Mouse (Mus musculus) hindbrain, embryonic 12.5 days (tissue): ENCODE measurements around the gene Mcl1. TPM values are rescaled to one million over a fixed set of nuclear protein-coding genes. Genes with fewer than 3 reads are reported as not detected.
"Not testable (repeated sequence)": the region's sequence is repeated elsewhere in the genome, so short reads cannot be mapped to it uniquely, and the experiment has no call there.

Experiments used
- ATAC-seq: fragments of 200-750 bp; cut with Nextera tagmentation; 2 replicates; pipeline ENCODE4 v1.8.0; 2017; ENCODE audit warnings: moderate TSS enrichment; ENCODE audit not compliant: low FRiP score
- H3K27ac ChIP-seq: fragments of 300-500 bp; sonication (generic); 2 replicates; pipeline ENCODE4 v1.5.1; 2016; ENCODE audit warnings: mild to moderate bottlenecking
- H3K27me3 ChIP-seq: fragments of 300-500 bp; sonication (generic); 2 replicates; pipeline ENCODE4 v1.6.1; 2016; ENCODE audit warnings: mild to moderate bottlenecking
- H3K36me3 ChIP-seq: fragments of 300-500 bp; sonication (generic); 2 replicates; pipeline ENCODE4 v1.6.1; 2016; ENCODE audit warnings: mild to moderate bottlenecking
- H3K4me1 ChIP-seq: fragments of 300-500 bp; sonication (generic); 2 replicates; pipeline ENCODE4 v1.6.1; 2016
- H3K4me2 ChIP-seq: fragments of 300-500 bp; sonication (generic); replicated peaks from 2 replicates; pipeline ENCODE4 v1.6.1; 2016; ENCODE audit warnings: mild to moderate bottlenecking
- H3K4me3 ChIP-seq: fragments of 300-500 bp; sonication (generic); 2 replicates; pipeline ENCODE4 v1.5.1; 2016; ENCODE audit warnings: mild to moderate bottlenecking
- H3K9ac ChIP-seq: fragments of 300-500 bp; sonication (generic); 2 replicates; pipeline ENCODE4 v1.6.1; 2016; ENCODE audit warnings: mild to moderate bottlenecking, moderate library complexity
- H3K9me3 ChIP-seq: fragments of 300-500 bp; sonication (generic); replicated peaks from 2 replicates; pipeline ENCODE4 v1.6.1; 2016; ENCODE audit warnings: mild to moderate bottlenecking
- WGBS: fragments of 180-500 bp; shearing (Covaris S2); methylation state at CpG from one replicate; pipeline ENCODE4 v1.1.7; 2016; 5-methylcytosine and 5-hydroxymethylcytosine counted together
- polyA plus RNA-seq: library from polyadenylated mRNA; unstranded; fragments of >200 nt; fragmentation: Nextera tagmentation; extraction: Ambion mirVana; gene quantifications from 2 replicates; pipeline ENCODE4 v1.2.1, GENCODE M21; 2016

Mcl1 gene
- polyA plus RNA-seq, 1 experiment from 2014 or later, result 86.4 TPM

GRCm38 (mm10) chr3:95662724-95663449 lies 4.3 kb downstream of the Mcl1 start:
- WGBS, result 86% methylated on average over 7 of the region's 7 CpGs
- H3K4me1 ChIP-seq, result peaks cover 54% of the 10 kb centered on the region
- H3K27ac ChIP-seq, result no peak overlapping the region
- H3K9ac ChIP-seq, result no peak overlapping the region
- H3K36me3 ChIP-seq, result peaks cover 38% of the 10 kb centered on the region
- H3K4me3 ChIP-seq, result no peak overlapping the region
- no peaks in the 10 kb centered on the region for H3K9me3 ChIP-seq
- H3K27me3 ChIP-seq, result no peaks in the 10 kb centered on the region
- H3K4me2 ChIP-seq, result peak overlapping the region; percentile 83; the same call in 1 of the 2 replicates
- ATAC-seq, result no peak

DNA sequence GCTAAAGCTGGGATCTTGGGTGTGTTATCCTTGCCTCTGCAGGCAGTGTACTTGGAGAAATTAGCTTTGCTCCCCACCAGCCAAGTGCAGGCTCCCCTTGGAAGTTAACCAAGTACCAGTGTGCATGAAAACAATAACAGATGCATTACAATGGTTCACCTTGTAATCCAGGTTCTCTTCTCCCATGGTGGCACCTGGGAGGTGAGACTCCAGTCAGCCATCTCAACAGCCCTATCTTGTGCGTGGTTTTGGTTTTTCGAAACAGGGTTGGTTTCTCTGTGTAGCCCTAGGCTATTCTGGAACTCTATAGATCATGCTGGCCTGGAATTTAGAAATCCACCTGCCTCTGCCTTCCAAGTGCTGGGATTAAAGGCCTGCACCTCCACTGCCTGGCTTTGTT lies 4.9 kb downstream of the Mcl1 start:
- peaks cover 58% of the 10 kb centered on the region for H3K4me1 ChIP-seq
- no peak for ATAC-seq

DNA sequence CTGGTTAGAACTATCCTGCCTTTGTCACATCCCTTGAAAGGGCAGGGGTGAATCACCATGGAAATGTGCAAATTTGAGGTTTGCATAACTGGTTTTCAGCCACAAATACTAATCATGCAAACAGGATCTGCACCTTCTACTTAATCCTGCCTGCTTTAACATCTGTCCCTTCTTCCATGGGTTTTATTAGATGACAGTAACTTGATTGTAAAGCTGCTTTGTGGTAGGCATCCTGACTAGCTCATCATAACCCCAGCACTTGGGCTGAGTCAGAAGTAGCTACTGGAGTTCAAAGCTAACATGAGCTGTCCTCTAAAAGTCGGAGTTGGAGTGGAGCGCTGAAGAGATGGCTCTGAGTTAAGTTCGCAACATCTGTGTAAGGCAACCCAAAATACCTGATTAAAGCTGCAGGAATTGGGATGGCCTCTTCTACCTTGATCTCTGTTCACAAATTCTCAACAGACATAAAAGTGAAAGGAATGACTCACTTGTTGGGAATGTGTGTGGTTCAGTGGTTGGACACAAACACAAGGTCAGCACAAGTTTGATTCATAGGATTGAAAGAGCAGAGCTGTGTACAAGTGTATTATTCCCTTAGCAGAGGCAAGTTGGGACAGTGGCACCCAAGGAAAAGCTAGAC lies 5.5 kb downstream of the Mcl1 start:
- no peak overlapping the region for H3K4me3 ChIP-seq
- H3K4me2 ChIP-seq, result no peak overlapping the region
- ATAC-seq, result no peak
- H3K27me3 ChIP-seq, result no peaks in the 10 kb centered on the region
- H3K36me3 ChIP-seq, result peaks cover 48% of the 10 kb centered on the region
- 89% methylated on average over 3 of the region's 3 CpGs for WGBS
- H3K9ac ChIP-seq, result no peak overlapping the region
- no peak overlapping the region for H3K27ac ChIP-seq
- peaks cover 58% of the 10 kb centered on the region for H3K4me1 ChIP-seq
- no peaks in the 10 kb centered on the region for H3K9me3 ChIP-seq

More for the DNA sequence above, 4.9 kb downstream of the Mcl1 start:
- 88% methylated on average over 2 of the region's 2 CpGs for WGBS
- Histone ChIP-seq H3K4me2 (no peak overlapping the region), H3K9ac (no peak overlapping the region), H3K27me3 (no peaks in the 10 kb centered on the region), H3K9me3 (no peaks in the 10 kb centered on the region), H3K36me3 (peaks cover 42% of the 10 kb centered on the region), H3K27ac (no peak overlapping the region), H3K4me3 (no peak overlapping the region)

GRCm38 (mm10) chr3:95664940-95665352 lies 6.4 kb downstream of the Mcl1 start:
- peaks cover 54% of the 10 kb centered on the region for H3K36me3 ChIP-seq
- WGBS, result 89% methylated on average over 4 of the region's 4 CpGs

DNA sequence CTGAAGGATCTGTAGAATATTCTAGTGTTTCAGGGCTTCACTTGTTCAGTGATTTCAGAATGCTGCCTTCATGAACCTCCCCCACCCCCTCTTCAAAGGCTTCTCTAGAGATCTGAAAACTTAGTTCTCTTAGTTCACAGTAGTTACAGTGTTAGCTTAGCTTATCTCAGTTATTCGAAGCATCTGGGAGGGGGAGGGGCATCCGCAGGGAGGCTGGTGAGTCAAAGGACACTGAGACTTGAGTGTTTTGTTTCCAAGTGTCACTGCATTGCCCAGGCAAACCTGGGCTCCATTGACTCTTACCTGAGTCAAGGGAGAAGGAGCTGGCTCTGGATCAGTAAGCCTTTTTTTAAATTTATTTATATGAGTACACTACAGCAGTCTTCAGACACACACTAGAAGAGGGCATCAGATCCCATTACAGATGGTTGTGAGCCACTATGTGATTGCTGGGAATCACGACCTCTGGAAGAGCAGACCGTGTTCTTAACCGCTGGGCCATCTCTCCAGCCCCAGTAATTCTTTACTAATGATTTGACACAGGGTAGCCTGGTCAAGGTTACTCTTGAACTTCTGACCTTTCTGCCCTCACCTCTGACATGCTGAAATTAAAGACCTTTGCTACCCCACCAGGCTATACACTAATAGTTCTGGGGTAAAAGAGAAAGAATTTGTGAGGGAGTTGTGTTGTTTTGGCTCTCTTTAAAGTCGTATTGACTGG lies 7.7 kb downstream of the Mcl1 start:
- peaks cover 46% of the 10 kb centered on the region for H3K4me1 ChIP-seq
- no peaks in the 10 kb centered on the region for H3K27me3 ChIP-seq
- no peaks in the 10 kb centered on the region for H3K9me3 ChIP-seq
- H3K4me3 ChIP-seq, result no peak overlapping the region
- 67% methylated on average over 6 of the region's 6 CpGs for WGBS
- no peak for ATAC-seq
- peaks cover 54% of the 10 kb centered on the region for H3K36me3 ChIP-seq
- H3K27ac ChIP-seq, result 0 out of 2 replicates have a peak overlapping the region, but pooled peaks have one; percentile 30
- H3K9ac ChIP-seq, result no peak overlapping the region
- H3K4me2 ChIP-seq, result no peak overlapping the region

More at GRCm38 (mm10) chr3:95664940-95665352, 6.4 kb downstream of the Mcl1 start:
- no peaks in the 10 kb centered on the region for H3K9me3 ChIP-seq
- H3K27me3 ChIP-seq, result no peaks in the 10 kb centered on the region
- H3K4me2 ChIP-seq, result no peak overlapping the region
- no peak overlapping the region for H3K4me3 ChIP-seq
- no peak overlapping the region for H3K27ac ChIP-seq
- H3K9ac ChIP-seq, result no peak overlapping the region
- ATAC-seq, result no peak
- H3K4me1 ChIP-seq, result peaks cover 58% of the 10 kb centered on the region

DNA sequence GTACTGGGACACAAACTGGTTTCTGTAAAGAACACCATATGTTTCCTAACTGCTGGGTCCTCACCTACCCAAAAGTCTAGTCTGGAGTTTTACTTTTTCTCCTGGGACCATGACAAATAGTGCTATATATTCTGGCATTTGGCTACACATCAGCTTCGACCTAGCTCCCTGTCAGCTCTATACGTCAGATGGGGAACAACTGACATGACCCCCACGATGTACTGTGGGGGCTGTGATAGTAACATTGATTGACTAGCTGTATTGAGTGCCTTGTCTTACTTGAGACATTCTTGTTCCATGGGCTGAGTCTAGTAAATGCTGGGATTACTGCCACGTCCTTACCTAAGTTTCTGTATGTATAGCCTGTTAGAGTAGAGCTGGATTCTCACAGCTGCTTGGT lies 8.9 kb downstream of the Mcl1 start:
- H3K4me1 ChIP-seq, result peaks cover 42% of the 10 kb centered on the region

GRCm38 (mm10) chr3:95668026-95668425 lies 9.4 kb downstream of the Mcl1 start:
- H3K4me2 ChIP-seq, result 0 out of 2 replicates have a peak overlapping the region, but pooled peaks have one; percentile 3
- 0 out of 2 replicates have a peak overlapping the region, but pooled peaks have one; percentile 8 for H3K9ac ChIP-seq
- WGBS, result 34% methylated on average over 7 of the region's 7 CpGs
- no peaks in the 10 kb centered on the region for H3K9me3 ChIP-seq
- H3K4me3 ChIP-seq, result no peak overlapping the region
- H3K36me3 ChIP-seq, result peaks cover 44% of the 10 kb centered on the region
- peak; percentile 36; the same call in 1 of the 2 replicates for ATAC-seq
- no peaks in the 10 kb centered on the region for H3K27me3 ChIP-seq
- H3K4me1 ChIP-seq, result peaks cover 41% of the 10 kb centered on the region
- peak overlapping the region; percentile 78 for H3K27ac ChIP-seq

More for the DNA sequence above, 8.9 kb downstream of the Mcl1 start:
- Histone ChIP-seq H3K4me2 (0 out of 2 replicates have a peak overlapping the region, but pooled peaks have one; percentile 3), H3K9ac (0 out of 2 replicates have a peak overlapping the region, but pooled peaks have one; percentile 8), H3K27ac (peak overlapping the region; percentile 78), H3K27me3 (no peaks in the 10 kb centered on the region), H3K4me3 (no peak overlapping the region), H3K9me3 (no peaks in the 10 kb centered on the region), H3K36me3 (peaks cover 46% of the 10 kb centered on the region)
- 70% methylated on average over 4 of the region's 4 CpGs for WGBS
- ATAC-seq, result no peak

GRCm38 (mm10) chr3:95668589-95669308 lies 10.2 kb downstream of the Mcl1 start:
- Histone ChIP-seq H3K9me3 (no peaks in the 10 kb centered on the region), H3K36me3 (peaks cover 47% of the 10 kb centered on the region), H3K4me1 (peaks cover 42% of the 10 kb centered on the region), H3K4me3 (no peak overlapping the region), H3K27me3 (no peaks in the 10 kb centered on the region), H3K4me2 (no peak overlapping the region), H3K27ac (peak overlapping the region; percentile 78; the same call in 1 of the 2 replicates), H3K9ac (no peak overlapping the region)
- no peak for ATAC-seq
- WGBS, result 86% methylated on average over 7 of the region's 7 CpGs

- peaks cover 44% of the 10 kb centered on the region for H3K4me1 ChIP-seq
- no peaks in the 10 kb centered on the region for H3K27me3 ChIP-seq
- 95% methylated on average over 3 of the region's 3 CpGs for WGBS
- H3K4me2 ChIP-seq, result no peak overlapping the region
- H3K36me3 ChIP-seq, result peaks cover 44% of the 10 kb centered on the region
- no peak for ATAC-seq
- H3K9me3 ChIP-seq, result no peaks in the 10 kb centered on the region
- no peak overlapping the region for H3K9ac ChIP-seq
- no peak overlapping the region for H3K4me3 ChIP-seq
- no peak overlapping the region for H3K27ac ChIP-seq
Measured at GRCm38 (mm10) chr3:95669309-95669665, 10.7 kb downstream of the Mcl1 start.

DNA sequence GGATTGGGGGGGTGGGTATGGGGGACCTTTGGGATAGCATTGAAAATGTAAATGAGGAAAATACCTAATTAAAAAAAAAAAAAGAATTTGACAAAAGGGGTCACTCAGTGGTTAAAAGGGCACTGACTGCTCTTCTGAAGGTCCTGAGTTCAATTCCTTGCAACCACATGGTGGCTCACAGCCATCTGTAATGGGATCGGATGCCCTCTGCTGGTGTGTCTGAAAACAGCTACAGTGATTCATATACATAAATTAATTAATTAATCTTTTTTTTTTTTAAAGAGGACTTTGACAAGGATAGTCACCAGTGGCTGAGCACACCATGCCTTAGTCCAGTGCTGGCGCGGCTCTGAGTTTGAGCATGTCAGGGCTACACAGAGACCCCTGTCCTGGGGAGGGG lies 11.8 kb downstream of the Mcl1 start:
- not testable (repeated sequence) for H3K9ac ChIP-seq, H3K27ac ChIP-seq, ATAC-seq, H3K4me2 ChIP-seq, H3K9me3 ChIP-seq, H3K4me3 ChIP-seq, H3K27me3 ChIP-seq
- WGBS, result 95% methylated on average over 3 of the region's 3 CpGs
- peaks cover 54% of the 10 kb centered on the region for H3K4me1 ChIP-seq
- peaks cover 32% of the 10 kb centered on the region for H3K36me3 ChIP-seq

- H3K9me3 ChIP-seq, result no peaks in the 10 kb centered on the region
- no peak overlapping the region for H3K4me3 ChIP-seq
- 93% methylated on average over 5 of the region's 5 CpGs for WGBS
- H3K4me1 ChIP-seq, result peaks cover 53% of the 10 kb centered on the region
- peaks cover 32% of the 10 kb centered on the region for H3K36me3 ChIP-seq
- H3K27ac ChIP-seq, result no peak overlapping the region
- H3K9ac ChIP-seq, result no peak overlapping the region
- H3K27me3 ChIP-seq, result no peaks in the 10 kb centered on the region
- H3K4me2 ChIP-seq, result no peak overlapping the region
- ATAC-seq, result no peak
Measured at GRCm38 (mm10) chr3:95671201-95671600, 12.6 kb downstream of the Mcl1 start.
